ENCODE assay signal across 18 mouse cellular contexts in the genomic region with DNA sequence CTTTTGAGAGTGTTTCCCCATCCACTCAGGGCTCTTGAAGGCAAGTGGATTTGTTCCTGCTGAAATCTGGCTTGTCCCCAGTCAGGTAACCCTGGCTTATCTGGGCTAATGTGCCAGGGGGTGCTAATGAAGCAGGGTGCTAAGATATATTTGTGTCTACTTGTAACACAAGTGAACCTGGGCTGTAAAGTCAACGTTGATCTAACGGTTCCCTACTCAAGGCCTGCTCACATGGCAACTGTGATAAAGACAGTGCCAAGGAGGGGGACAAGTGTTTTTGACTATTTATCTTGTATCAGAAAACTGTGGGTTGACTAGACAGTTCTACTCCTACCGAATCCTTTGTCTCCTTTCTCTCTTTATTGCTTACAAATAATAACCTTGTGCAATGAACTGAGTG.
"Had no signal": no experiment of that assay in that cellular context is flagged by ENCODE, and none has a peak within 500 bp of the region (broad histone marks: within the 10 kb centered on the region; RNA-seq: fewer than 3 reads in every experiment).

No protein-coding gene starts in this region.

- DNase-seq: kidney, adult 11 months; kidney, adult 8-10 months; kidney, postnatal 10 days; lung, embryonic 14.5 days; midbrain, embryonic 14.5 days; right cerebral cortex, adult 18-20 months; right cerebral cortex, postnatal 14 days; right cerebral cortex, postnatal 4 days; thymus, adult 2 months; thymus, postnatal 25 days had no signal

- H3K4me2 ChIP-seq: kidney, embryonic 15.5 days; limb, embryonic 13.5 days; lung, embryonic 14.5 days; midbrain, embryonic 11.5 days had no signal

- ATAC-seq: lung, postnatal 0 days had no signal

- H3K9ac ChIP-seq: kidney, embryonic 15.5 days; limb, embryonic 13.5 days; lung, embryonic 14.5 days had no signal

- H3K4me3 ChIP-seq: kidney, embryonic 15.5 days; limb, embryonic 10.5 days; limb, embryonic 13.5 days; megakaryocyte, embryonic 14.5 days had no signal

- H3K27me3 ChIP-seq: kidney, embryonic 15.5 days; limb, embryonic 13.5 days had no signal

- H3K36me3 ChIP-seq: kidney, embryonic 15.5 days; limb, embryonic 10.5 days had no signal

- H3K27ac ChIP-seq: kidney, embryonic 15.5 days; limb, embryonic 10.5 days; limb, embryonic 13.5 days; macrophage; stomach, postnatal 0 days had no signal

- H3K9me3 ChIP-seq: kidney, embryonic 15.5 days; limb, embryonic 10.5 days; limb, embryonic 13.5 days; megakaryocyte, embryonic 14.5 days had no signal
